Mouse (Mus musculus) forebrain, embryonic 10.5 days (tissue): ENCODE measurements around the gene Tsen34. TPM values are rescaled to one million over a fixed set of nuclear protein-coding genes. Genes with fewer than 3 reads are reported as not detected.
A peak's percentile ranks its signal among the peaks of the same experiment; 100 is the strongest.
"Not testable (repeated sequence)": the region's sequence is repeated elsewhere in the genome, so short reads cannot be mapped to it uniquely, and the experiment has no call there.

Experiments used
- DNase-seq: peaks from one replicate; pipeline ENCODE4 v3.0.0-alpha.2; 2017; ENCODE audit warnings: low spot score; ENCODE audit errors: extremely low spot score
- H3K27ac ChIP-seq: fragments of 300-500 bp; sonication (generic); 2 replicates; pipeline ENCODE4 v1.5.1; 2016; ENCODE audit warnings: mild to moderate bottlenecking
- H3K27me3 ChIP-seq: fragments of 300-500 bp; sonication (generic); 2 replicates; pipeline ENCODE4 v1.6.1; 2016; ENCODE audit warnings: mild to moderate bottlenecking; ENCODE audit not compliant: poor library complexity, severe bottlenecking
- H3K36me3 ChIP-seq: fragments of 300-500 bp; sonication (generic); replicated peaks from 2 replicates; pipeline ENCODE4 v1.6.1; 2016; ENCODE audit warnings: mild to moderate bottlenecking, moderate library complexity
- H3K4me1 ChIP-seq: fragments of 300-500 bp; sonication (generic); 2 replicates; pipeline ENCODE4 v1.6.1; 2016
- H3K4me3 ChIP-seq: fragments of 300-500 bp; sonication (generic); 2 replicates; pipeline ENCODE4 v1.5.1; 2016; ENCODE audit warnings: mild to moderate bottlenecking, moderate library complexity
- H3K9me3 ChIP-seq: fragments of 300-500 bp; sonication (generic); 2 replicates; pipeline ENCODE4 v1.6.1; 2016; ENCODE audit warnings: mild to moderate bottlenecking, moderate library complexity
- WGBS: fragments of 180-500 bp; shearing (Covaris S2); methylation state at CpG from one replicate; pipeline ENCODE4 v1.1.7; 2016; 5-methylcytosine and 5-hydroxymethylcytosine counted together
- polyA plus RNA-seq: library from polyadenylated mRNA; unstranded; fragments of >200 nt; fragmentation: Nextera tagmentation; extraction: Ambion mirVana; gene quantifications from 2 replicates; pipeline ENCODE4 v1.2.1, GENCODE M21; 2016

Tsen34 gene
- polyA plus RNA-seq, 1 experiment from 2014 or later, result 286 TPM

DNA sequence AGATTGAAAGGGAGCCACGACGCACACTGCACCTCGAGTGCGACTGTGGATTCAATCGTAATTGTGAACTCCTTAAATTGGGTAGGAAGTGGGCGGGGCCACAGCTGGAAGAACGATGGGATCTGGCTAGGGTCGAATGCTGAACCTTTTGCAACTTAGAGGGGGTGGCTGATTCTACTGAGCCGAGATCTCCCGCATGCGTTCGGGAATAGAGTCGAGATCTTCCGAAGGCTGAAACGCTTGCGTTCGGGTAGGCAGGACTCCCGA is 1.1 kb downstream of the Tsen34 start:
- Histone ChIP-seq H3K36me3 (peaks cover 38% of the 10 kb centered on the region), H3K27me3 (no peaks in the 10 kb centered on the region), H3K9me3 (no peaks in the 10 kb centered on the region), H3K27ac (peak overlapping the region; percentile 94), H3K4me3 (peak overlapping the region; percentile 86), H3K4me1 (peaks cover 27% of the 10 kb centered on the region)
- WGBS, result 0% methylated on average over 18 of the region's 18 CpGs
- no peak for DNase-seq

DNA sequence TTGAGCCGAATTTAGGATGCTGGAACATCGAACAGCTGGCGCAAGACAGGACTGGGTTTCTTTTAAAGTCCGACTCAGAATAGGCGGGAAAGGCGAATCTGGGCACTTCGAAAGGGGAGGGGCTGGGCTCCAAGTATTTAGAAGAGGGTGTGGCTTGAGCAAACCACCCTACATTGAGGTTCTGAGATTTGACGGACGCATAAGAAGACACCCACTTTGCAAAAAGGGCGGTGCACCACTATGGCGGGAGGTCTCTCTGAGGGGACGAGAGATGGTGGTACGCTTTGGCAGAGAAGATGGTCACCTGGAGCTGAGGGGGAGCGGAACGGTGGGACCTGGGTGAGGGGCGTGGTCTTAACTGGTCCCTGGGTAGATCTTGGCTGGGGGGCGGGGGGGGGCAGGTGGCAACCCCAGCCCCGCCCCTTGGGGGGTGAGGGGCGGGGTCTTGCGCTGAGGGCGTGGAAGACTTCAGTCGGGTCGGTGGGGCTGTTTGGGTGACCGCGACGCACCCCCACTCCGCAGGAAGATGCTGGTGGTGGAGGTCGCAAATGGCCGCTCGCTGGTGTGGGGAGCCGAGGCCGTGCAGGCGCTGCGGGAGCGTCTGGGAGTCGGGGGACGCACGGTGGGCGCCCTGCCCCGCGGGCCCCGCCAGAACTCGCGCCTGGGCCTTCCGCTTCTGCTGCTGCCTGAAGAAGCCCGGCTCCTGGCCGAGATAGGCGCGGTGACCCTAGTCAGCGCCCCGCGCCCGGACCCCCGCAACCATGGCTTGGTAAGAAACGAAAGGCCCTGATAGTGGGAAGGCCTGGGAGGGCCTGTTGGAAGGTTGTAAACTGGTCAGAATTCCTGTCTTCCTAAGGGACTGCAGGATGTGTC is 1.6 kb downstream of the Tsen34 start:
- under 1% methylated on average over 53 of the region's 55 CpGs for WGBS
- H3K36me3 ChIP-seq, result peaks cover 44% of the 10 kb centered on the region

DNA sequence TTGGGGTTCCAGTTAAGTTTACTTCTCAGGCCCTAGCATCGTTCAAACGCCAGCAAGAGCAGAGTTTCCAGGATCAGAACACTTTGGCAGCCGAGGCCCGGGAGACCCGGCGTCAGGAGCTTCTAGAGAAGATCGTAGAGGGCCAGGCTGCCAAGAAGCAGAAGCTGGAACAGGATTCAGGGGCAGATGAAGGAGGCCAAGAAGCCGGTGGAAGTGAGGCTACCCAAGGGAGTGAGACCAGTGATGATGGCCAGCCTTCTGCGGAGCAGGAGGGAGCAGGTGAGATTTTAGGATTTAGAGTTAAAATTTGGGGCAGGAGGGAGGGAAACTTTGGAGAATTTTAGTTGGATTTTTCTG is 2.3 kb downstream of the Tsen34 start:
- peak overlapping the region; percentile 94 for H3K27ac ChIP-seq
- H3K4me3 ChIP-seq, result peak overlapping the region; percentile 86
- peaks cover 27% of the 10 kb centered on the region for H3K4me1 ChIP-seq
- peaks cover 50% of the 10 kb centered on the region for H3K36me3 ChIP-seq
- DNase-seq, H3K9me3 ChIP-seq, H3K27me3 ChIP-seq: not testable (repeated sequence)
- WGBS, result 9% methylated on average over 9 of the region's 9 CpGs

More for the DNA sequence above, 1.6 kb downstream of the Tsen34 start:
- Histone ChIP-seq H3K27ac (peak overlapping the region; percentile 94), H3K4me3 (peak overlapping the region; percentile 86), H3K27me3 (no peaks in the 10 kb centered on the region), H3K9me3 (no peaks in the 10 kb centered on the region), H3K4me1 (peaks cover 27% of the 10 kb centered on the region)
- DNase-seq, result peak; percentile 77

DNA sequence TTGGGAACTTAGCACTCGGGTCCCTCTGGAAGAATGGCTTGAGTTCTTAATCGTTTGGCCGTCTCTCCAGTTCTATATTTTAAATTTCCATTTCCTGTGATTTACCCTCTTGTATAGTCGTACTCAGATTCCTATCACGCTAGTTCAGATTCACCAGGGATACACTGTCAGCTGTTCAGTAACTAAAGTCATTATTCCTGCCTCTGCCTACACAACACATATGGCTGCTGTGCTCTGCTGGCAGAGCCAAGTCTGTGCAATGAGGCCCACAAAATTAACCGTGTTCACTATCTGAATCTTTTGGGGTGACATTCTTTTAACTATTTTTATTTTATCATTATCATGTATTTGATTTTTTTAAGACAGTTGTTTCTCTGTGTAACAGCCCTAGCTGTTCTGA is 5.8 kb downstream of the Tsen34 start:
- no peaks in the 10 kb centered on the region for H3K9me3 ChIP-seq
- no peak overlapping the region for H3K27ac ChIP-seq
- 97% methylated on average over 6 of the region's 6 CpGs for WGBS
- H3K4me3 ChIP-seq, result no peak overlapping the region
- H3K4me1 ChIP-seq, result peaks cover 20% of the 10 kb centered on the region
- H3K36me3 ChIP-seq, result peaks cover 66% of the 10 kb centered on the region
- no peak for DNase-seq
- H3K27me3 ChIP-seq, result no peaks in the 10 kb centered on the region

DNA sequence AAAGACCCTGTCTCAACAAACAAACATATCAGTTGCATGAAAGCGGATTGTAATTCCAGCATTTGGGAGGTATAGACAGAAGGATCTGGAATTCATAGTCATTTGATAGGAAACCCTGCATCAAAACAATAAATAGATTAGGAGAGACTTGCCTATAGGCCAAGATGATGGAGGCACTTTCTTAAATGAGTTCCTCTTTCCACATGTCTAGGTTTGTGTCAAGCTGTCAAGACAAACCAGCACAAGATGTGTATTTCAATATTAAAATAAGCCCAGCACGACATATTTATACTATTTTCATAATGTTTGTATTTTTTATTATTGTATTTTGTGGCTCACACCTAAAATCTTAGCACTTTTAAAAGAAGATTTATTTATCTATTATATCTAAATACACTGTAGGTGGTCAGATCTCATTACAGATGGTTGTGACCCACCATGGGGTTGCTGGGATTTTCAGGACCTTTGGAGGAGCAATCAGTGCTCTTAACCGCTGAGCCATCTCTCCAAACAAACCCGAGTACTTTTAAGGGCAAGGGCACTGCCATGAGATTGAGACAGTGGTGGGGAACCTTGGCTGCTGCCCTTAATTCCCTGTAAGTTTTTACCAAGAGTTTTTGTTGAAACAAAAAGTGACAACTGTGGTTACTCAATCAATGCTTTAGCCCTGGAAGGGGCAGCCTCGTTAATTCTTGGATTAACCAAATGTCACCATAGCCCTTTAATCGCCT is 10.7 kb downstream of the Tsen34 start:
- Histone ChIP-seq H3K36me3 (peaks cover 77% of the 10 kb centered on the region), H3K27ac (peak overlapping the region; percentile 96), H3K4me3 (peak overlapping the region; percentile 85), H3K4me1 (peaks cover 26% of the 10 kb centered on the region), H3K9me3 (no peaks in the 10 kb centered on the region), H3K27me3 (no peaks in the 10 kb centered on the region)
- DNase-seq, result no peak
- WGBS, result 21% methylated on average over 6 of the region's 6 CpGs

DNA sequence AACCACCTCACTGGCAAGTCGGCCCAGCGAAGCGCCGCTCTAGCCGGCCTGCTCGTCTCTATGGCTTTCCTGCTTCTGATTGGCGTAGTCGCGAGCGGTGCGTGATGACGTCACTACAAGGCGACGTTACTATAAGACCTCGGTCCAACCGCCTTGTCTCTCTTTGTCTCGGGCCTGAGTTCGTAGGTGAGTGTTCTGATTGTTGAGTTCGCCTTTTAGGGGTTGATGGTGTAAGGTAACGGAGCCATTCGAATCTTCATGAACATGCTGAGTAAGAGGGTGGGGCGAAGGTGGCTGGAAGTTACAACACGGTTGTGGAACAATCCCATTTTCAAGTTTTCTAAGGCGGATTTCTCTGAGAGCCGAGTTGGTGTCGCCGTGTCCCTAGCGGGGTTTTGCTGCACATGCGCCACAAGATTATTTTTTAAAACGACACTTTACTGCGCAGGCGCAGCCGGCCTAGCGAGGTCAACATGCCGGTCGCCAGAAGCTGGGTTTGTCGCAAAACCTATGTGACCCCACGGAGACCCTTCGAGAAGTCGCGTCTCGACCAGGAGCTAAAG is 11.3 kb downstream of the Tsen34 start, which contains the start of gene Rps9:
Rps9 (plus strand) TSS at position 115 of the 563 bp plus-strand sequence.
- H3K9me3 ChIP-seq, result no peaks in the 10 kb centered on the region
- H3K4me1 ChIP-seq, result peaks cover 26% of the 10 kb centered on the region
- H3K27me3 ChIP-seq, result no peaks in the 10 kb centered on the region
- WGBS, result 1% methylated on average over 42 of the region's 42 CpGs
- peaks cover 70% of the 10 kb centered on the region for H3K36me3 ChIP-seq
- DNase-seq, result peak; percentile 97
- H3K27ac ChIP-seq, result peak within 1 kb of the TSS; percentile 96
- peak within 1 kb of the TSS; percentile 85 for H3K4me3 ChIP-seq

DNA sequence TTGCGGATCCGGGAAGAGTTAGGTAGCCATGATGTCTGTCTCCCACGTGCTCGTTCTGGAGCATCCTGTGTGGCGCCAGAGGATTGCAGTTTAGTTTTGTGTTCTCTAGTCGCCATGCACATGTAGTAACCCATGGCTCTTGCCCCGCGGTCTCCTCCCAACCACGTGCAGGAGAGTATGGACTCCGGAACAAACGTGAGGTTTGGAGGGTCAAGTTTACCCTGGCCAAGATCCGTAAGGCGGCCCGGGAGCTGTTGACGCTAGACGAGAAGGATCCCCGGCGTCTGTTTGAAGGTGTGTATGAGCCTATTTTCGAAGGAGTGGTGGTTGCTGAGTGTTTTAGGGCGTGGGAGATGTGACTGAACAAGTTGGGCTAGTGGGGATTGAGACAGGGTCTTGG is 11.8 kb downstream of the Tsen34 start:
- under 1% methylated on average over 20 of the region's 20 CpGs for WGBS
- H3K27ac ChIP-seq, result peak overlapping the region; percentile 96
- H3K9me3 ChIP-seq, result no peaks in the 10 kb centered on the region
- H3K27me3 ChIP-seq, result no peaks in the 10 kb centered on the region
- peaks cover 65% of the 10 kb centered on the region for H3K36me3 ChIP-seq
- peak overlapping the region; percentile 85 for H3K4me3 ChIP-seq
- H3K4me1 ChIP-seq, result peaks cover 26% of the 10 kb centered on the region
- no peak for DNase-seq

DNA sequence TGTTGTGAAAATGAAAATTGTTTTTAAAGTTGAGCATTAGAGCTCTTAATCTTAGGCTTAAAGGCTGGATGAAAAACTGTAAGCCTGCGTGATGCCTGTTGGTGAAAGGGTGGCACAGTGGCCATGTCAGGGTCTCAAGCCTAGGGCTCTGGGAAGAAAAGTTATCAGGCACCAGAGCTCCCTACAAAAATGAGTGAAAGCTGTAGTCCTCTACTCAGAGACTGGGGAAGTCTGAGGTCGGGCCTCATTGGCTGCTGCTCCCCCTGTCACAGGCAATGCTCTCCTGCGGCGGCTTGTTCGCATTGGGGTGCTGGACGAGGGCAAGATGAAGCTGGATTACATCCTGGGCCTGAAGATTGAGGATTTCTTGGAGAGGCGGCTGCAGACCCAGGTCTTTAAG is 12.8 kb downstream of the Tsen34 start:
- peaks cover 55% of the 10 kb centered on the region for H3K36me3 ChIP-seq
- H3K27ac ChIP-seq, result peak overlapping the region; percentile 96
- not testable (repeated sequence) for DNase-seq, H3K9me3 ChIP-seq, H3K27me3 ChIP-seq
- H3K4me3 ChIP-seq, result peak overlapping the region; percentile 85
- peaks cover 26% of the 10 kb centered on the region for H3K4me1 ChIP-seq
- 10% methylated on average over 7 of the region's 7 CpGs for WGBS

DNA sequence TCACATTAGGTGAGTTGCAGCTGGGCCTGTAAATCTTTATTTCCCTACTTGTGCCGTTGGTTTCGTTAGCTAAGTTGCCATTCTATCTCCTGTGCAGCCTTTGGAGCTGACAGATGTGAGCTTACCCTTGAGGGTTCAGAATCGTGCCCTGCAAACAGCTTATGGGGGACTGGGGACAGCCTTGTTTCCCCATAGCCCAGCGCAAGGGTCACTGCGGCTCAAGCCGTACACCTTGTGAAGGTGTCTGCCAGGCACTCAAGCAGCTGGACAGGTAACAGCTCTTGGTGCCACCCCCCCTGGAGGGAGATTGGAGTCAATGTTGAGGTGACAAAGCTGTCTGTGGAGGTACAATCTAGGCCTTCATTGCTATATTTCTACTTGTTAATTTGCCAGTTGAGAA is 13.2 kb downstream of the Tsen34 start:
- Histone ChIP-seq H3K27me3 (no peaks in the 10 kb centered on the region), H3K4me1 (peaks cover 26% of the 10 kb centered on the region), H3K4me3 (peak overlapping the region; percentile 85), H3K27ac (peak overlapping the region; percentile 96), H3K36me3 (peaks cover 51% of the 10 kb centered on the region), H3K9me3 (no peaks in the 10 kb centered on the region)
- DNase-seq, result no peak
- 46% methylated on average over 6 of the region's 6 CpGs for WGBS

DNA sequence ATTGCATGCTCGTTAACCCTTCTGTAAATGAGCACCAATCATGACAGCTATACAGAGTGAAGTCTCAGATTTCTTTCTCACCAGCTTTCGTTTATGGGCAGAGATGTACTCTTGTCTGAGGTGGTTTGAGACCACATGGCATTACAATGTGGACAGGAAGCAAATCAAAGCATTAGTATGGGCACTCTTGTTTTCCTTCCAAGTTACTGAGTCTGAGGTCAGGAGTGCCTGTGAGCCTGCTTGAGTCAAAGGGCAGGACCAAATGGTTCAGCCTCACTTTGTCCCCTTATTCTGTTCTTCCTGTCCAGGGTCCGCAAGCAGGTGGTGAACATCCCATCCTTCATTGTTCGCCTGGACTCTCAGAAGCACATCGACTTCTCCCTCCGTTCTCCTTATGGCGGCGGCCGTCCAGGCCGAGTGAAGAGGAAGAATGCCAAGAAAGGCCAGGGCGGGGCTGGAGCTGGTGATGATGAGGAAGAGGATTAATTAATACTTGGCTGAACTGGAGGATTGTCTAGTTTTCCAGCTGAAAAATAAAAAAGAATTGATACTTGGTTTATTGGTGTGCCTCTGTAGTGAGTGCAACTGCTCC is 13.8 kb downstream of the Tsen34 start:
- Histone ChIP-seq H3K27ac (peak overlapping the region; percentile 96), H3K27me3 (no peaks in the 10 kb centered on the region), H3K36me3 (peaks cover 45% of the 10 kb centered on the region), H3K4me1 (peaks cover 26% of the 10 kb centered on the region), H3K4me3 (peak overlapping the region; percentile 85), H3K9me3 (no peaks in the 10 kb centered on the region)
- WGBS, result 66% methylated on average over 11 of the region's 11 CpGs
- DNase-seq, result no peak

DNA sequence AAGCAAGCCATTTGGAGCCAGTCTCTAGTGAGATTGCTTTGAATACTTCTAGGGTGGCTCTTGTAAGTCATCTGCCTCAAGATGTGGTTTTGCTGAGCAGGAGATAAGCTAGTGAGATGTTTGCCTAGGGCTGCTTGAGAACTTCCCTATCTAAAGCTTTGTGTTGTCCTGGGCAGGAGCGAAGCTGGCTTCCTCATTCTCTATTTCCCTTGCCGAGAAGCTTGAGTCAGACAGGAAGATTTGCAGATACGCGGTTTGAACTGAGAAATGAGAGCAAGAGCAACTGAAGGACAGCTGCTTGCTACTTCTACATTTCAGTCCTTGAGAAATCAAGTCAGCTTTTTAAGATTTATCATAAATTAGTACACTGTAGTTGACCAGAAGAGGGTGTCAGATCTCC is 14.4 kb downstream of the Tsen34 start:
- 68% methylated on average over 4 of the region's 4 CpGs for WGBS
- H3K27me3 ChIP-seq, result no peaks in the 10 kb centered on the region
- H3K4me1 ChIP-seq, result peaks cover 26% of the 10 kb centered on the region
- peaks cover 40% of the 10 kb centered on the region for H3K36me3 ChIP-seq
- no peak overlapping the region for H3K27ac ChIP-seq
- no peaks in the 10 kb centered on the region for H3K9me3 ChIP-seq
- H3K4me3 ChIP-seq, result peak overlapping the region; percentile 85
- no peak for DNase-seq

DNA sequence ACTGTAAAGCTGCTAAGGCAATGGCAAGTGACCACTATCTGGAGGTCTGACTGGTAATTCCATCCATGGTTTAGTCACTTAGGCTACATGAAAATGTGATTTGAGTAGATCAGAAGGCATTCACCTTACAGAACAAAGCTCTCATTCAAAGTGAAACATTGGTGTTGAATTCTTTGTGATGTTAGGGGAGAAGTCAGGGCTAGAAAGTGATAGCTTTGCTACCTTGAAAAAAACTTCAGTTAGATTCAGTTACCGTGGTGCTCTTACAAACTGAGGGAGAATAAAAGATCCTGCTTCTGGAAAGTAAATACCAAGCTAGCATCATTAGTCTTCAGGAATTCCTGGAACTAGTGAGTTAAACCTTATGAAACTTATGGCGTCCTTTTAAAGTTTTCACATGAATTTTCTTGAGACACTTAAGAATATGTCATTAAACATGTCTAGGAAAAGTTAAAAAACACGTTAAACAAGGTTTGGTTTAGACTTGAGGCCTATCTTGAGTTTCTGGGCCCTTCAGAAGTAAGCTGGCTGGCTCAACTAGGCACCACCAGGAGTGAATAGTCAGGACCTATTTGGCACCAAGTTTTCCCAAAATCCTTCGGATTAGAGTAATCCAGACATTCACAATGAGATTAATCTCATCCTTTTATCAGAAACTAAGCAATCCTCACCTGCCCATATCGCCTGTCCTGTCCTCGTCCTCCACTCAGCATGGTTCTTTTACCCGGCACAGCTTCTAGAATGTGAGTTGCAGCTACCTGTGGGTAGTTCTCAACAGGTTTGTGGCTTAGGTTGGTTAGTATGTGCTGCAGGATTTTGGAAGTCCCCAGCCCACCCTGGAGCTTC is 15.1 kb downstream of the Tsen34 start:
- Histone ChIP-seq H3K27me3 (no peaks in the 10 kb centered on the region), H3K27ac (no peak overlapping the region), H3K36me3 (peaks cover 39% of the 10 kb centered on the region), H3K4me1 (peaks cover 26% of the 10 kb centered on the region), H3K9me3 (no peaks in the 10 kb centered on the region), H3K4me3 (no peak overlapping the region)
- DNase-seq, result peak; percentile 41
- WGBS, result 15% methylated on average over 7 of the region's 7 CpGs
